Mouse (Mus musculus): ENCODE results near the gene Ndrg3.

GRCm38 (mm10) chr2:157035371-157035770 lies 43.5 kb upstream of the Ndrg3 start:
- TF ChIP-seq POLR2A (IDR thresholded peaks at IDR 0.05; ENCODE audit: borderline replicate concordance, low read depth, low read length) (no peak), CTCF (IDR thresholded peaks at IDR 0.05; ENCODE audit: low read depth, low read length) (no peak)
